Mouse (Mus musculus) myocyte (in vitro differentiated cells): ENCODE results near the gene Olfr1417. TPM values are rescaled to one million over a fixed set of nuclear protein-coding genes. Genes with fewer than 3 reads are reported as not detected.

Experiments used
- H3K27me3 ChIP-seq: one replicate; pipeline ENCODE4 v1.6.1; 2011; ENCODE audit not compliant: control insufficient read depth, insufficient read depth, insufficient read length
- H3K36me3 ChIP-seq: one replicate; pipeline ENCODE4 v1.6.1; 2011; ENCODE audit not compliant: control insufficient read depth, insufficient read depth
- H3K4me2 ChIP-seq: one replicate; pipeline ENCODE4 v1.6.1; 2011; ENCODE audit warnings: low read depth, control low read depth
- H3K4me3 ChIP-seq: one replicate; pipeline ENCODE4 v1.5.1; 2011; ENCODE audit warnings: mild to moderate bottlenecking, control low read depth, moderate library complexity
- H3K79me2 ChIP-seq: one replicate; pipeline ENCODE4 v1.6.1; 2011; ENCODE audit not compliant: control insufficient read depth, insufficient read depth
- H3ac ChIP-seq: one replicate; pipeline ENCODE4 v1.6.1; 2011; ENCODE audit not compliant: control insufficient read depth, insufficient read length
- CEBPB ChIP-seq: IDR thresholded peaks from 2 replicates; pipeline ENCODE4 v1.6.1; 2011; ENCODE audit warnings: mild to moderate bottlenecking, moderate library complexity; ENCODE audit not compliant: poor library complexity, insufficient read depth, severe bottlenecking
- E2F4 ChIP-seq: IDR thresholded peaks from one replicate; pipeline ENCODE4 v1.6.1; 2011; ENCODE audit warnings: mild to moderate bottlenecking, control low read depth, moderate library complexity; ENCODE audit not compliant: insufficient read depth
- MAX ChIP-seq: IDR thresholded peaks from one replicate; pipeline ENCODE4 v1.6.1; 2011; ENCODE audit warnings: low read depth, mild to moderate bottlenecking, control low read depth
- MYOD1 ChIP-seq, 3 experiments: IDR thresholded peaks; one replicate each; pipeline ENCODE4 v1.6.1; 2011; ENCODE audit warnings: control low read depth in 2 of 3, low read depth in 2 of 3, mild to moderate bottlenecking in 2 of 3, moderate library complexity in 1 of 3; ENCODE audit not compliant: insufficient read length in 2 of 3, control insufficient read depth in 1 of 3
- MYOG ChIP-seq, 3 experiments: IDR thresholded peaks; one replicate each; pipeline ENCODE4 v1.6.1; 2011; ENCODE audit warnings: control low read depth in 2 of 3, low read depth in 2 of 3, mild to moderate bottlenecking in 2 of 3; ENCODE audit not compliant: insufficient read length in 2 of 3, control insufficient read depth in 1 of 3, insufficient read depth in 1 of 3
- POLR2A ChIP-seq: IDR thresholded peaks from one replicate; pipeline ENCODE4 v1.6.1; 2011; ENCODE audit warnings: low read depth, mild to moderate bottlenecking, control low read depth, moderate library complexity; ENCODE audit not compliant: insufficient read length
- POLR2AphosphoS2 ChIP-seq: IDR thresholded peaks from one replicate; pipeline ENCODE4 v1.6.1; 2011; ENCODE audit warnings: low read depth, control low read depth; ENCODE audit not compliant: insufficient read length
- REST ChIP-seq: IDR thresholded peaks from one replicate; pipeline ENCODE4 v1.6.1; 2011; ENCODE audit warnings: mild to moderate bottlenecking, control low read depth, moderate library complexity; ENCODE audit not compliant: insufficient read depth, insufficient read length
- SRF ChIP-seq: IDR thresholded peaks from one replicate; pipeline ENCODE4 v1.6.1; 2011; ENCODE audit warnings: low read depth; ENCODE audit not compliant: control insufficient read depth, insufficient read length
- TCF12 ChIP-seq: IDR thresholded peaks from one replicate; pipeline ENCODE4 v1.6.1; 2011; ENCODE audit warnings: mild to moderate bottlenecking, control low read depth; ENCODE audit not compliant: poor library complexity, insufficient read depth, severe bottlenecking
- TCF3 ChIP-seq: IDR thresholded peaks from one replicate; pipeline ENCODE4 v1.6.1; 2011; ENCODE audit warnings: low read depth, control low read depth; ENCODE audit not compliant: insufficient read length
- USF1 ChIP-seq: IDR thresholded peaks from one replicate; pipeline ENCODE4 v1.6.1; 2011; ENCODE audit warnings: low read depth, mild to moderate bottlenecking, control low read depth, moderate library complexity
- polyA plus RNA-seq: library from polyadenylated mRNA; unstranded; fragments of >200 nt; fragmentation: generic; extraction: Trizol; gene quantifications from one replicate; pipeline ENCODE4 v1.2.1, GENCODE M21; 2012; ENCODE audit warnings: missing spikeins

The Olfr1417 gene
- polyA plus RNA-seq, 1 experiment = not detected

GRCm38 (mm10) chr19:11811688-11812365 is 27.2 kb downstream of the Olfr1417 start:
- Histone ChIP-seq H3ac (no peak overlapping the region), H3K4me3 (no peak overlapping the region), H3K27me3 (no peaks in the 10 kb centered on the region), H3K4me2 (no peak overlapping the region), H3K79me2 (no peaks in the 10 kb centered on the region), H3K36me3 (no peaks in the 10 kb centered on the region)
- no peak for TF ChIP-seq REST
- no peak for TF ChIP-seq TCF3
- no peak for TF ChIP-seq TCF12
- no peak for TF ChIP-seq SRF
- no peak for TF ChIP-seq CEBPB
- TF ChIP-seq MAX = no peak
- TF ChIP-seq MYOG (IDR thresholded peaks at IDR 0.05; ENCODE audit: control insufficient read depth in 1 of 3, insufficient read depth in 1 of 3, insufficient read length in 2 of 3, low read depth in 2 of 3) = no peak
- TF ChIP-seq MYOD1 (IDR thresholded peaks at IDR 0.05; ENCODE audit: control insufficient read depth in 1 of 3, insufficient read length in 2 of 3, low read depth in 2 of 3) = no peak
- no peak for TF ChIP-seq POLR2AphosphoS2
- no peak for TF ChIP-seq E2F4
- no peak for TF ChIP-seq USF1
- TF ChIP-seq POLR2A = no peak

GRCm38 (mm10) chr19:11810856-11811255 is 28.2 kb downstream of the Olfr1417 start:
- H3K36me3 ChIP-seq = no peaks in the 10 kb centered on the region
- no peak for TF ChIP-seq SRF
- TF ChIP-seq POLR2A = no peak
- H3K79me2 ChIP-seq = no peaks in the 10 kb centered on the region
- H3K4me2 ChIP-seq = no peak overlapping the region
- no peaks in the 10 kb centered on the region for H3K27me3 ChIP-seq
- H3ac ChIP-seq = no peak overlapping the region
- no peak overlapping the region for H3K4me3 ChIP-seq

- Histone ChIP-seq H3ac (no peak overlapping the region), H3K4me2 (no peak overlapping the region), H3K79me2 (no peaks in the 10 kb centered on the region), H3K36me3 (no peaks in the 10 kb centered on the region), H3K4me3 (no peak overlapping the region), H3K27me3 (no peaks in the 10 kb centered on the region)
- TF ChIP-seq MYOG (IDR thresholded peaks at IDR 0.05; ENCODE audit: control insufficient read depth in 1 of 3, insufficient read depth in 1 of 3, insufficient read length in 2 of 3, low read depth in 2 of 3) (no peak), REST (no peak), USF1 (no peak), TCF12 (no peak), SRF (no peak), MAX (no peak), POLR2A (no peak), E2F4 (no peak), TCF3 (no peak), CEBPB (no peak), MYOD1 (IDR thresholded peaks at IDR 0.05; ENCODE audit: control insufficient read depth in 1 of 3, insufficient read length in 2 of 3, low read depth in 2 of 3) (no peak), POLR2AphosphoS2 (no peak)
Measured at GRCm38 (mm10) chr19:11810003-11810758, 28.8 kb downstream of the Olfr1417 start.

GRCm38 (mm10) chr19:11808452-11808851 is 30.6 kb downstream of the Olfr1417 start:
- no peaks in the 10 kb centered on the region for H3K27me3 ChIP-seq
- no peak overlapping the region for H3K4me2 ChIP-seq
- H3ac ChIP-seq = no peak overlapping the region
- H3K36me3 ChIP-seq = no peaks in the 10 kb centered on the region
- H3K79me2 ChIP-seq = no peaks in the 10 kb centered on the region
- no peak overlapping the region for H3K4me3 ChIP-seq
- no peak for TF ChIP-seq TCF12
- no peak for TF ChIP-seq SRF
- TF ChIP-seq POLR2AphosphoS2 = no peak
- no peak for TF ChIP-seq CEBPB
- no peak for TF ChIP-seq USF1
- no peak for TF ChIP-seq MAX
- TF ChIP-seq MYOG (IDR thresholded peaks at IDR 0.05; ENCODE audit: control insufficient read depth in 1 of 3, insufficient read depth in 1 of 3, insufficient read length in 2 of 3, low read depth in 2 of 3) = no peak
- TF ChIP-seq TCF3 = no peak
- no peak for TF ChIP-seq POLR2A
- TF ChIP-seq MYOD1 (IDR thresholded peaks at IDR 0.05; ENCODE audit: control insufficient read depth in 1 of 3, insufficient read length in 2 of 3, low read depth in 2 of 3) = no peak
- no peak for TF ChIP-seq E2F4
- no peak for TF ChIP-seq REST

- Histone ChIP-seq H3K4me2 (no peak overlapping the region), H3ac (no peak overlapping the region), H3K27me3 (no peaks in the 10 kb centered on the region), H3K79me2 (no peaks in the 10 kb centered on the region), H3K4me3 (no peak overlapping the region), H3K36me3 (no peaks in the 10 kb centered on the region)
- no peak for TF ChIP-seq POLR2AphosphoS2
- TF ChIP-seq CEBPB = no peak
- no peak for TF ChIP-seq TCF12
Measured at GRCm38 (mm10) chr19:11807822-11808221, 31.2 kb downstream of the Olfr1417 start.
